In genomic region chr13:37944306-37944705, GRCm38 (mm10) we compare ENCODE assay signal across 7 mouse cellular contexts. TPM values are rescaled to one million over a fixed set of nuclear protein-coding genes. Genes with fewer than 3 reads are reported as not detected.
DNase-seq lines count a peak whose midpoint lies in the region; ATAC-seq and TF ChIP-seq lines count a peak whose summit lies in the region.

No protein-coding gene starts in this region.

- H3K9ac ChIP-seq in limb, embryonic 11.5 days (ENCODE audit: low read length): no peak overlapping the region
- no peak overlapping the region for H3K9ac ChIP-seq in forebrain, embryonic 14.5 days (ENCODE audit: low read length)

- CTCF ChIA-PET in Patski (lab: Charles Lee): interaction anchor here (0.9 to 1.2 kb wide), 4 partner anchors 12 to 498 kb away, joined by 3 to 5 read pairs (median 4); no protein-coding TSS in a partner anchor

- 89% methylated on average over 1 of the region's 1 CpGs for WGBS in limb, embryonic 11.5 days
- 88% methylated on average over 1 of the region's 1 CpGs for WGBS in limb, embryonic 10.5 days
- 69% methylated on average over 1 of the region's 1 CpGs for WGBS in forebrain, embryonic 14.5 days

- peaks cover 8% of the 10 kb centered on the region; the same call in 1 of the 2 replicates for H3K36me3 ChIP-seq in limb, embryonic 11.5 days (ENCODE audit: control insufficient read depth, insufficient read depth, low read length)
- H3K36me3 ChIP-seq in limb, embryonic 10.5 days: peaks cover 25% of the 10 kb centered on the region
- H3K36me3 ChIP-seq in forebrain, embryonic 14.5 days (ENCODE audit: control insufficient read depth, insufficient read depth, low read length): no peaks in the 10 kb centered on the region

- no peak overlapping the region for H3K4me2 ChIP-seq in limb, embryonic 11.5 days (ENCODE audit: low read depth, severe bottlenecking)
- H3K4me2 ChIP-seq in forebrain, embryonic 14.5 days (ENCODE audit: low read length): no peak overlapping the region

- no peak for TF ChIP-seq CTCF in Patski (IDR thresholded peaks at IDR 0.05)

- no peak overlapping the region for H3K27ac ChIP-seq in limb, embryonic 11.5 days (replicated peaks; ENCODE audit: low read depth, low read length)
- no peak overlapping the region for H3K27ac ChIP-seq in limb, embryonic 10.5 days
- H3K27ac ChIP-seq in forebrain, embryonic 14.5 days (ENCODE audit: low read depth, low read length): no peak overlapping the region

- POLR2A ChIA-PET in Patski (lab: Charles Lee): interaction anchor here (0.7 kb wide), 1 partner anchor 79 kb away, joined by 3 read pairs; no protein-coding TSS in a partner anchor

- H3K4me3 ChIP-seq in limb, embryonic 11.5 days (ENCODE audit: low read depth, low read length): no peak overlapping the region
- H3K4me3 ChIP-seq in limb, embryonic 10.5 days: no peak overlapping the region
- H3K4me3 ChIP-seq in forebrain, embryonic 14.5 days (ENCODE audit: low read depth, low read length): no peak overlapping the region

- H3K9me3 ChIP-seq in limb, embryonic 11.5 days (ENCODE audit: control insufficient read depth, low read length): no peaks in the 10 kb centered on the region
- H3K9me3 ChIP-seq in limb, embryonic 10.5 days (replicated peaks): no peaks in the 10 kb centered on the region
- no peaks in the 10 kb centered on the region for H3K9me3 ChIP-seq in forebrain, embryonic 14.5 days (replicated peaks; ENCODE audit: control insufficient read depth, low read length)

- H3K27me3 ChIP-seq in limb, embryonic 11.5 days (ENCODE audit: control insufficient read depth, insufficient read depth, low read length): no peaks in the 10 kb centered on the region
- H3K27me3 ChIP-seq in limb, embryonic 10.5 days (ENCODE audit: low read depth, poor library complexity, severe bottlenecking): no peaks in the 10 kb centered on the region
- H3K27me3 ChIP-seq in Patski: no peaks in the 10 kb centered on the region
- no peaks in the 10 kb centered on the region for H3K27me3 ChIP-seq in forebrain, embryonic 14.5 days (replicated peaks; ENCODE audit: control insufficient read depth, insufficient read depth, low read length)

- H3K4me1 ChIP-seq in limb, embryonic 11.5 days (ENCODE audit: control insufficient read depth, insufficient read depth, low read length): no peaks in the 10 kb centered on the region
- H3K4me1 ChIP-seq in limb, embryonic 10.5 days: no peaks in the 10 kb centered on the region
- no peaks in the 10 kb centered on the region for H3K4me1 ChIP-seq in forebrain, embryonic 14.5 days (ENCODE audit: control insufficient read depth, insufficient read depth, low read length)

- in situ Hi-C loops in Patski (cut with MboI; ENCODE audit: low pct_unique_long_range_greater_than_20kb): loop anchor here (5.0 kb wide), 3 partner anchors 97 to 487 kb away; no protein-coding TSS in a partner anchor

- peak; percentile 39 for DNase-seq in limb, embryonic 11.5 days (ENCODE audit: low spot score)
- DNase-seq in limb, embryonic 10.5 days (ENCODE audit: low spot score): no peak
- peak; percentile 31 for DNase-seq in Patski (ENCODE audit: low read depth, low spot score)
- peak; percentile 64 for DNase-seq in forebrain, embryonic 14.5 days (ENCODE audit: low spot score)
- peak; percentile 48 for DNase-seq in mesoderm, embryonic 11.5 days (ENCODE audit: low read depth, low spot score)
- DNase-seq in right cerebral cortex, postnatal 36 days (ENCODE audit: low spot score in 2 of 2): no peak
- no peak for DNase-seq in layer of hippocampus, adult 8-10 months (ENCODE audit: low spot score in 2 of 2)

- no peak for ATAC-seq in limb, embryonic 11.5 days (ENCODE audit: insufficient number of reproducible peaks, low FRiP score, low TSS enrichment, low read depth)
- no peak for ATAC-seq in Patski
- ATAC-seq in forebrain, embryonic 14.5 days: peak; percentile 44; the same call in 1 of the 2 replicates

RNA-seq across cellular contexts. Expression of gene Ssr1, which starts 49.7 kb away (rescaled TPM):
- polyA plus RNA-seq in limb, embryonic 11.5 days (2014; fragmentation: Nextera tagmentation; extraction: Ambion mirVana): 123 and 126 TPM in 2 replicates
- 103 and 114 TPM in 2 replicates for polyA plus RNA-seq in limb, embryonic 10.5 days (2016; fragmentation: Nextera tagmentation; extraction: Ambion mirVana)
- polyA plus RNA-seq in Patski (2021): 95.7 TPM
- polyA plus RNA-seq in forebrain, embryonic 14.5 days (2014; fragmentation: Nextera tagmentation; extraction: Ambion mirVana): 64.9 and 75.8 TPM in 2 replicates
- 100 to 1,000 TPM in 1 of 4 experiments, 10 to 100 TPM in 3; 92.0 to 103 (median 98.7) TPM for total RNA-seq in layer of hippocampus, adult 8-10 months (2022)

Comparison
In these comparisons a context has a peak if more than half of its experiments do, and no peak if none do; other contexts are left out.
1. DNase-seq: peak in limb, embryonic 11.5 days (single experiment), Patski (single experiment), forebrain, embryonic 14.5 days (single experiment) and mesoderm, embryonic 11.5 days (single experiment); none in limb, embryonic 10.5 days (single experiment), right cerebral cortex, postnatal 36 days (0 of 2) and layer of hippocampus, adult 8-10 months (0 of 2).